Mouse (Mus musculus) Patski (cell line): ENCODE measurements around the gene Mkrn3. TPM values are rescaled to one million over a fixed set of nuclear protein-coding genes. Genes with fewer than 3 reads are reported as not detected.
A peak's percentile ranks its signal among the peaks of the same experiment; 100 is the strongest.

ENCODE experiments used
- ATAC-seq: fragments of 100-300 bp; one replicate; pipeline ENCODE4 v1.8.0; 2021
- CTCF ChIA-PET: fragments of 350-600 bp; sonication (Branson Sonifier 250); formaldehyde crosslinking; loops from one replicate; lab custom pipeline; 2022; ENCODE audit warnings: inconsistent platforms; lab: Charles Lee
- POLR2A ChIA-PET: fragments of 350-600 bp; sonication (Branson Sonifier 250); formaldehyde crosslinking; loops from one replicate; lab custom pipeline; 2022; ENCODE audit warnings: antibody characterized with exemption, inconsistent platforms; lab: Charles Lee
- DNase-seq: peaks from one replicate; pipeline ENCODE4 v3.0.0-alpha.2; 2011; ENCODE audit warnings: low read depth, low spot score
- H3K27me3 ChIP-seq: fragments of 371-371 bp; one replicate; pipeline ENCODE4 v1.5.1; 2021
- CTCF ChIP-seq: fragments of 100-300 bp; IDR thresholded peaks from one replicate; pipeline ENCODE4 v1.5.1; 2021
- in situ Hi-C: fragments of 300-500 bp; cut with MboI; formaldehyde crosslinking; loops from 3 replicates; pipeline ENCODE4 v1.11.1; 2018; ENCODE audit warnings: low pct_unique_long_range_greater_than_20kb, mixed read lengths
- polyA plus RNA-seq: library from polyadenylated mRNA; unstranded; gene quantifications from one replicate; pipeline ENCODE4 v1.2.3, GENCODE M21; 2021

Gene Mkrn3
- polyA plus RNA-seq, 1 experiment from 2014 or later: 2.3 TPM

GRCm38 (mm10) chr7:62423210-62423609 is 3.3 kb upstream of the Mkrn3 start:
- POLR2A ChIA-PET: no interaction called here
- peaks cover 41% of the 10 kb centered on the region for H3K27me3 ChIP-seq
- CTCF ChIA-PET: interaction anchor here (1.1 kb wide), 1 partner anchor 23 kb away, joined by 3 read pairs; no protein-coding TSS in a partner anchor
- TF ChIP-seq CTCF: no peak
- DNase-seq (no peak), ATAC-seq (no peak)
- in situ Hi-C loops: no loop called here

- DNase-seq (no peak), ATAC-seq (no peak)
- ChIA-PET CTCF (interaction anchor here (1.2 kb wide), 1 partner anchor 9 kb away, joined by 3 read pairs; no protein-coding TSS in a partner anchor), POLR2A (no interaction called here)
- H3K27me3 ChIP-seq: peaks cover 33% of the 10 kb centered on the region
- in situ Hi-C loops: no loop called here
- TF ChIP-seq CTCF: no peak
Measured at GRCm38 (mm10) chr7:62420566-62420965, 627 bp upstream of the Mkrn3 start.

- ATAC-seq (no peak), DNase-seq (no peak)
- POLR2A ChIA-PET: interaction anchor here (0.7 kb wide), 1 partner anchor 11 kb away, joined by 3 read pairs; no protein-coding TSS in a partner anchor
- no peak for TF ChIP-seq CTCF
- in situ Hi-C loops: no loop called here
- peaks cover 30% of the 10 kb centered on the region for H3K27me3 ChIP-seq
- CTCF ChIA-PET: interaction anchor here (1.2 kb wide), 1 partner anchor 11 kb away, joined by 3 read pairs; no protein-coding TSS in a partner anchor
Measured at GRCm38 (mm10) chr7:62419105-62419492, 840 bp downstream of the Mkrn3 start.

DNA sequence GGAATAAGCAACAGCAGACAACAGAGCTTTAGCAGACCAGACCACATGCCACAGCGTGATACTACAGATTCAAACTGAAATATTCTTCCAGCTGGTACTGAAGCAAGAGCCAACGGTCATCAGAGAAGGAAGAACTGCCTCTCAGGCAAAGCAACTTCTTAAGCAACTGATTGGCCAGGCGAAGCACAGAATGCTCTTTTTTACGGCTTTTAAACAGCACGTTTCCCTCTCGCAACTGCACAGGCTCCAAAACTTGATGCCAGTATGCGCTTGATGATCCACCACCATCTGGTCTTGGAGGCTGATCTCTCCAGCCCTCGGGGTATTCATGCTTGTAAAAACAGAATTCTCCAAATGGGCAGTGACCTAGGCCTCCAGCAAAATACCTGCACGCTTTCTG is 1.6 kb downstream of the Mkrn3 start:
- no peak for TF ChIP-seq CTCF
- DNase-seq: no peak
- POLR2A ChIA-PET: no interaction called here
- CTCF ChIA-PET: no interaction called here
- ATAC-seq: no peak
- in situ Hi-C loops: no loop called here
- H3K27me3 ChIP-seq: peaks cover 29% of the 10 kb centered on the region

- ChIA-PET CTCF (no interaction called here), POLR2A (no interaction called here)
- DNase-seq (no peak), ATAC-seq (no peak)
- in situ Hi-C loops: no loop called here
- TF ChIP-seq CTCF: no peak
- peaks cover 14% of the 10 kb centered on the region for H3K27me3 ChIP-seq
Measured at GRCm38 (mm10) chr7:62416173-62416572, 3.8 kb downstream of the Mkrn3 start.

GRCm38 (mm10) chr7:62415222-62415621 is 4.7 kb downstream of the Mkrn3 start:
- ChIA-PET POLR2A (no interaction called here), CTCF (no interaction called here)
- no peak for TF ChIP-seq CTCF
- in situ Hi-C loops: no loop called here
- ATAC-seq (no peak), DNase-seq (no peak)
- peaks cover 11% of the 10 kb centered on the region for H3K27me3 ChIP-seq

GRCm38 (mm10) chr7:62407803-62408202 is 12.1 kb downstream of the Mkrn3 start:
- no peaks in the 10 kb centered on the region for H3K27me3 ChIP-seq
- DNase-seq (no peak), ATAC-seq (no peak)
- CTCF ChIA-PET: no interaction called here
- in situ Hi-C loops: no loop called here
- TF ChIP-seq CTCF: no peak
- POLR2A ChIA-PET: interaction anchor here (0.6 kb wide), 1 partner anchor 11 kb away, joined by 3 read pairs; no protein-coding TSS in a partner anchor

DNA sequence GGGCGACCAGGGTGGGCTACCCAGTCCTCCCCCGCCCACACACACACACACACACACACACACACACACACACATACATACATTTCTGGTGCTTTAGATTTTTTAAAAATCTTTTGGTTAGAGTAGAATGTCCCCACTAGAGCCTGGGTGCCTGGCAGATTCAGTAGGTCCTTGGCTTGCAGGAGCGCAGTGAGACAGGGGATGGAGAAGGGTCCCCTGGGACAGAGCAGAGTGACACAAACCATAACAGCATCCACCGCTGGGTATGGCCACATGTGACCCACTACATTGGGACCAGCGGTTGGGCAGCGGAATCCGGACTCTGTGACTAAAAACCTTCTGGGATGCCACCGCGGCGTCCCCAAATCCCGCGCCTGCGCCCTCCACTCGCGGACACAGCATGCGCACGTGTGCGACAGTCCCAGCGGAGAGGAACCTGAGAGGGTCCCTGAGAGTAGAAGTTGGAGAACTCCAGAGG is 13.3 kb downstream of the Mkrn3 start:
- TF ChIP-seq CTCF: no peak
- ChIA-PET CTCF (no interaction called here), POLR2A (no interaction called here)
- H3K27me3 ChIP-seq: no peaks in the 10 kb centered on the region
- DNase-seq: no peak
- in situ Hi-C loops: no loop called here
- no peak for ATAC-seq

DNA sequence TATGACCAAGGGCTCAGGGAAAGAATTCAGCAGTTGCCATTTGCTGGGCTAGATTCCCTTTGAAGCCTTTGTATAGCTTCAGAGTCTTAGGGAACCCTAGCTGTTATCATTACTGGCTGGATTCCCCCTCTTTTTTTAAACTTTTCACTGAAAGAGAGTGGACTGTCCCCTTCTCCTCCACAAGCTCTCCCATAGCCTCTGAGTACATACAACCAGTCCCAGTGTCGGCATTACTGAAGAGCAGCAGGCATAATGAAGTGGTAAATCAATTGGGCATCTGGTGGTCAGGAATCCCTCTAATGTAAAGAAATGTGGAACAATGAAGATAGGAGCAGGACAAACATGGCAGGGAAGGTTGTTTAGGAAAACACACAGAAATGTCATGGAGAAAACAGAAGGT is 27.7 kb downstream of the Mkrn3 start:
- no peak for TF ChIP-seq CTCF
- ATAC-seq (no peak), DNase-seq (no peak)
- ChIA-PET POLR2A (no interaction called here), CTCF (interaction anchor here (1.5 to 2.0 kb wide), 2 partner anchors 8 to 10 kb away, joined by 7 to 8 read pairs; no protein-coding TSS in a partner anchor)
- in situ Hi-C loops: loop anchor here (25.0 kb wide), 1 partner anchor 1905 kb away; no protein-coding TSS in a partner anchor
- peaks cover 13% of the 10 kb centered on the region for H3K27me3 ChIP-seq

DNA sequence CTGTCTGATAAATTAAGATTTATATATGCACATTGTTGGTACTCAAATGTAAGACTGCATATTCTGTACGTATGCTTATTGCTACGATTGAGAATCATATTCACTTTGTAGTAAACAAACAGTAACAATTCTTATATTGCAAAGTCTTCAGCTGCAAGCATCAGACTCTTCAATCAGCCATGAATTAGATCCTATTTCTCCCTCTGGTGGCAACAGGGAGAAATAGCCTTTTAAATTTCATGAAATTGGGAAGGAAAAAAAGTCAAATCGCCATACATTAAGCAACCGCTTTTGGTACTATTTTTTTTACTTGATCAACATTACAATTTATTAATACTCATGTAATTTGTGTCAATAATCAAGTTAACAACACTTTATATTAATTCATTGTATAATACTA is 31.6 kb downstream of the Mkrn3 start:
- no peak for TF ChIP-seq CTCF
- in situ Hi-C loops: loop anchor here (25.0 kb wide), 1 partner anchor 1901 kb away; no protein-coding TSS in a partner anchor
- POLR2A ChIA-PET: no interaction called here
- CTCF ChIA-PET: interaction anchor here (1.0 to 2.1 kb wide), 2 partner anchors 12 kb away, joined by 4 to 6 read pairs; partner anchors contain the start of gene Magel2
- DNase-seq (no peak), ATAC-seq (no peak)
- peaks cover 17% of the 10 kb centered on the region for H3K27me3 ChIP-seq

GRCm38 (mm10) chr7:62382391-62382790 is 37.5 kb downstream of the Mkrn3 start:
- TF ChIP-seq CTCF: no peak
- peak; percentile 83 for ATAC-seq
- ChIA-PET CTCF (interaction anchor here (1.2 to 1.7 kb wide), 3 partner anchors 10 to 157 kb away, joined by 4 to 8 read pairs (median 4); no protein-coding TSS in a partner anchor), POLR2A (no interaction called here)
- in situ Hi-C loops: loop anchor here (25.0 kb wide), 1 partner anchor 1895 kb away; no protein-coding TSS in a partner anchor
- peaks cover 17% of the 10 kb centered on the region for H3K27me3 ChIP-seq
- DNase-seq: no peak
